Mouse (Mus musculus) right cerebral cortex, postnatal 25 days (tissue): ENCODE data around the gene Mapkap1.

ENCODE experiments used
- DNase-seq: peaks from one replicate; pipeline ENCODE4 v3.0.0; 2022

Gene Mapkap1

DNA sequence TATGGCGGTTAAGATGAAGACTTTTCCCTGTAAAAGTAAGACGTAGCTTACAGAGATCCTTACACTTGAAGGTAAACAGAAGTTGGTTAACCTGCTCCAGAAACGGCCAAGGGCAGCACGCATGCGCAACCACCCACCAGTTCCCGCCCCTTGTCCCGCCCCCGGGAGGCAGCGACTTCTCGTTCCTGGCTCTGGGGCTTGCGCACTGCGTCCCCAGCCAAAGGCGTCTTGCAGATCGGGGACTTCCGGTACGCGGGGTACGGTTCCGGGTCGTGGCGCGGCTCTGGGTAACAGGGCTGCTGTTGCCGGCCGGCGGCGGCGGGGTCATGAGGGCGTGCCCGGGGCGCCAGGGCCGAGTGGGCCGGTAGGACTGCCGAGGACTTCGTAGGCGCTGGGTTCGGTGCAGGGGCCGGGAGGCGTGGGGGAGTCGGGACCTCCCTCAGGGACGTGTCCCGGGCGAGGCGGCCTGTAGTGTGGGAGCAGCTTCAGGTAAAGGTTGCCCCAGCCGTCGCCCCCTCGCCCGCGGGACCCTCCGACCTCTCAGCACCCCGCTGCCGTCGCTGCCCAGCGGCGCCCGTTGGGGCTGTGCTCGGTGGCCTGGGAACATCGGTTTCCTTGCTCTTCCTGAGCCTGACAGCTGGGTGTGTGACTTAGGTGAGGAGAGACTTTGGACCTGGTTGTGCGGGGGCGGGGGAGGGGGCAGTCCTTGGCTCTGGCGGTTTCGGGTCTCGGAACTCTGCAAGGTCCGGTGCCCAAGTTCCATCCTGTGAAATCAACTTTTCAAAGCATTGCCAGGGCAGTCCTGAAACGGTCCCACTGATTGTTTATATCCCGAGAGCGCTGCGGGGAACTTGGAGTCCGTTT, at the start of gene Mapkap1:
TSS of gene Mapkap1 (plus strand) at position 171 of the 864 bp plus-strand sequence.
- peak; percentile 95 for DNase-seq

DNA sequence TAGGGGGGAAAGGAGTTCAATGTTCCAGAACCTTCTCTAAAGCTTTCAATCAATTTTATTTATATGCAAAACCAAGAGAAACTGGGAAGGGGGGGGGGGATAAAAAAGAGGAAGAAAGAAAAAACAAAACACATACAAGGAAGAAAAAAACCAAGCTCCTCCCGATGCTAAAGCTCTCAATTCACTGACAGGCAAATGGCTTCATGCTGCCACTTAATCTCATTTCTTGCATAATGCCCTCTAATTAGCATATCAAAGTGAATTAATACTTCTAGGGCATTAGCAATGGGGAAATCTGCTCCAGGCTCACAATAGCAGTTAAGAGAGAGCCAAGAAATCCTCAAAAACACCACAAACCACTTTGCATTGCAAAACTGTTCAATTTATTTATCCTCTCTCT, 42.9 kb upstream of the Mapkap1 start:
- no peak for DNase-seq

- no peak for DNase-seq
These were observed 39.5 kb upstream of the Mapkap1 start for GRCm38 (mm10) chr2:34367024-34367423.

- no peak for DNase-seq
These were observed 38.2 kb upstream of the Mapkap1 start for GRCm38 (mm10) chr2:34368396-34368795.

- DNase-seq: no peak
These were observed 36.2 kb upstream of the Mapkap1 start for GRCm38 (mm10) chr2:34370349-34370724.

- DNase-seq: peak; percentile 21
These were observed 35.7 kb upstream of the Mapkap1 start for GRCm38 (mm10) chr2:34370725-34371440.

DNA sequence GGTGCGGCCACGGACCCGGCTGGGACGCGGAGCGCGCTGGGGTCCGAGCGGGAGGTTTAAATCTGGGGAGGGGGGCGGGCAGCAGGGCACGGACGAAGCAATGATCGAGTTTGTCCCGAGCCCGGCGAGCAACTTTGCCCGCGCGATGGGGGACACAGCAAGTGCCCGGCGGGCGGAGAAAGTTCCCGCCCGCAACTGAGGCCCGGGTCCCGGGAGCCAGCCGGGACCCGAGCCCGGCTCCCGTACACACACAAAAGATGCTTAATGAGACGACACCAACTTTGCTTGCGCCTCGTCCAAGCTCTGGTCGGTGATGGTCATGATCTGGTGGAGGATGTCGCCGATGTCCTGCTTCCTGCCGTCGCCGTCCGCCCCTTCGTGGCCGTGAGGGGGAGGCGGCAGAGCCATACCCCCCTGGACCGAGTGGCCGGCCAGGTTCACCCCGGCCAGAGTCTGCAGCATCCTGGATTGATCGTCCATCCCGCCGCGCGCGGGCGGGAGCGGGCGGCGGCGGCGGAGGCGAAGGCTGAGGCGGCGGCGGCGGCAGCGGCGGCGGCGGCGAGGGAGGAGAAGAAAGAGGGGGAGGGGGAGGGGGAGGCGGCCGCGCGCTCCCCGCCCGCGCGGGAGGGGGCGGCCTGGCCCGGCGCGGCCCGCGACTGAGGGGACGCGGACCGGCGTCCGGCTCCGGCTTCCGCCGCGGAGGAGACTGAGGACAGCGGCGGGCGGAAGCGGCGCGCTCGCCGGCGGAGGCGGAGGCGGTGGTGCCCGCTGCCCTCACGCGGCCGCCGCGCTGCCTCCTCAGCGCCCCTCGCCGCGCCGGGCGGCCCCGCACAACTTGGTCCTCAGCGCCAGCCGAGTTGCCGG, 34.9 kb upstream of the Mapkap1 start:
- DNase-seq: peak; percentile 38

GRCm38 (mm10) chr2:34372305-34373301, 34.0 kb upstream of the Mapkap1 start, which contains the start of gene Pbx3:
Gene Pbx3 (minus strand): TSS chr2:34373142.
- DNase-seq: peak; percentile 89

DNA sequence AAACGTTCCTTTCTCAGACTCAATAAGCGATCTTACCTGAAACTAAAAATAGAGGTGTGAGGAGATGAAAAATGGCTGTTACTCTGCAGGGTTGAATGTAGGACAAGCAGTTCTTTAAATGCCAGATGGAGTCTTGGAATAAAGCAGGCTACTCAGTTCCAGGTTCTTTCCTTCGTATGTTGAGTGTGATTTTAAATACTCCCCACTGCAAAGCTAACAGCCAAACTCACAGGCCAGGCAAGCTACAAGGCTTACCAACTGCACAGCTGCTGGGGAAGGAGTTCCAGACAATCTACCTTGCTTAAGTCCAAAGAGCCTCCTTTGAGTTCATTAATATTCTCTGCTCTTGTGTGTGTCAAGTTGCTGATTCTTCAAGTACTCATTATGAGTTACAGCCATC, 32.7 kb upstream of the Mapkap1 start:
- DNase-seq: no peak

GRCm38 (mm10) chr2:34374349-34374748, 32.2 kb upstream of the Mapkap1 start:
- DNase-seq: no peak

DNA sequence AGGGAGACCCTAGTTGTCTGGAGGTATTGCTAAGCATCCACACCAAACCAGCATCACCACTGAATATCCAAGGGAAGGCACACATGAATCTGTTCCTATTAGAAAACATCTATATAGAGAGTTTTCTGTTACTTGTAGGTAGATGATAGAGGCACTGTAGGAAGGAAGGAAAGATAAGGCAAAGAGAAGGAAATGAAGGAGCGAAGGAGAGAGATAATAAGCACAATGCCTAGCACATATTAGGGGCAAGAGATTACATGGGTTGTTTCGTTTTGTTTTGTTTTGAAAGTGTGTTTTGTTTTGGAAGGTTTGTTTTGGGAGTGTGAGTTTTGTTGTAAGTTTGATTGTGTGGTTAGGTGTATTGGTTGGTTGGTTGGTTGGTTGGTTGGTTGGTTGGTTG, 27.6 kb upstream of the Mapkap1 start:
- DNase-seq: no peak

GRCm38 (mm10) chr2:34399535-34399934, 7.0 kb upstream of the Mapkap1 start:
- DNase-seq: no peak

DNA sequence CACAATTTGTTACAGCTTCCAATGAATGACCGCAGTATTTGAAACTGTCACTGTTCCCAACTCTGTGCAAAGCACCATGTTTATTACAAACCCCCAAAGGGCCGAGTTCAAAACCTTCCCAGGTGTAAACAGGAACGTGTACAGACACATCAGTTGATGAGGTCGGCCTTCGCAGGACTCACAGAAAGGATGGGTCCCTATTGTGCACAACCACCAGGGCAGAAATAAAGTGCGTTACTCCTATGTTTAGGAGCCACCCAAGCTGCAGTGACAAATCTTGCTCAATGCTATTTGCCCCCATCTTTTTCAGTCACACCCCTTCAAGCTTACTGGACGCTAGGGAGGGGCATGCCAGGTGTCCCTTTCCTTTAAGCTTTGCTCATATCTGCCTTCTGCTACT, 1.0 kb downstream of the Mapkap1 start:
- DNase-seq: no peak

GRCm38 (mm10) chr2:34408341-34408740, 1.8 kb downstream of the Mapkap1 start:
- DNase-seq: no peak

GRCm38 (mm10) chr2:34409741-34410340, 3.3 kb downstream of the Mapkap1 start:
- DNase-seq: no peak

DNA sequence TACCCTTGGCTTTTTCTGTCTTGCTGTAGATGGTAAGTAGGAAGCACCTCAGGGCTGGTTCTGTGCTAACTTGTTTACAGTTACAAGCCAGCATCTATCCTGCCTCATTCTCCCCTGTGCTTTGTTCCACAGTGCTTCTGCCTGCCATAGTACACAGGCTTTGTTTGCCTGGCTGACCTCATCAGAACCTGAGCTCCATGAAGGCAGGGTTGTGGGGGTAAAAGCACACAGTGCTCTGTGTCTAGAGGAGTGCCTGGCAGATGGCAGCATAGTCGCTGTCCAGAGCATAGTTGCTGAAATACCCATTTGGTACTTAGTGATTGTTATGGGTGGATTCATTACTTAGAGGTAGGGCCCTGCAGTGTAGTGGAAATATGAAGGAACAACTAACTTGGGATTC, 13.7 kb downstream of the Mapkap1 start:
- DNase-seq: no peak

DNA sequence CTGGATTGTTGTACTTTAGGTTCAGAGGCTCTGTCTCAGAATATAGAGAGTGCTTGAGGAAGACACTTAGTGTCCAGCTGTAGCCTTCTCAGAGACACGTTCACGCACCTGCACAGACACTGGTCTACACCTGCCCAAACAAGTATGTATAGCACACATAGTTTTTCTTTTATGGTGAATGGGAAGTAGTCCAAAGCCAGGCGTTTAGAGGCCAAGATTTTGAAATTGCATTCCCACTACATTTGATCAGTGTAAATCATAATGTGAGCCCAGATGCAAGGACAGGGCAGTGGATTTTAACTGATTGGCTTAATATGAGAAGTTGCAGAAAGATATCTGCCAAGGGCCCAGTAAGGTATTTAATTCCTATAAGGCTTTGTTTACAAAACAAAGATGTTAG, 17.6 kb downstream of the Mapkap1 start:
- no peak for DNase-seq

- DNase-seq: no peak
These were observed 19.1 kb downstream of the Mapkap1 start for GRCm38 (mm10) chr2:34425573-34426223.

DNA sequence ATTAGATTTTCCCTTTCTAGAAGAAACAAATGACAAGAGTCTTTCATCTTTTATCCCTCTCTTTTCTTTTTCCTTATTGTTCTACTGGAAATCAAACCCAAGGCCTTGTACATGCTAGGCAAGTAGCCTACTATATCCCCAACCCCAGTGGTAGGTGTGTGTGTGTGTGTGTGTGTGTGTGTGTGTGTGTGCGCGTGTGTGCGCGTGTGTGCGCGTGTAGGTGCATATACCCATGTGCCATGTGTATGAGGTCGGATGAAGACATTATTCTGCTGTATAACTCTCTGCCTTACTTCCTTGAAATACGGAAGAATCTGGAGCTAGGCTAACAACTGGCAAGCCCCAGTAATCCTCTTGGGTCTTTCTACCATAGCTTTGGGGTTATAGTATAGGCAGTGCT, 24.1 kb downstream of the Mapkap1 start:
- no peak for DNase-seq

DNA sequence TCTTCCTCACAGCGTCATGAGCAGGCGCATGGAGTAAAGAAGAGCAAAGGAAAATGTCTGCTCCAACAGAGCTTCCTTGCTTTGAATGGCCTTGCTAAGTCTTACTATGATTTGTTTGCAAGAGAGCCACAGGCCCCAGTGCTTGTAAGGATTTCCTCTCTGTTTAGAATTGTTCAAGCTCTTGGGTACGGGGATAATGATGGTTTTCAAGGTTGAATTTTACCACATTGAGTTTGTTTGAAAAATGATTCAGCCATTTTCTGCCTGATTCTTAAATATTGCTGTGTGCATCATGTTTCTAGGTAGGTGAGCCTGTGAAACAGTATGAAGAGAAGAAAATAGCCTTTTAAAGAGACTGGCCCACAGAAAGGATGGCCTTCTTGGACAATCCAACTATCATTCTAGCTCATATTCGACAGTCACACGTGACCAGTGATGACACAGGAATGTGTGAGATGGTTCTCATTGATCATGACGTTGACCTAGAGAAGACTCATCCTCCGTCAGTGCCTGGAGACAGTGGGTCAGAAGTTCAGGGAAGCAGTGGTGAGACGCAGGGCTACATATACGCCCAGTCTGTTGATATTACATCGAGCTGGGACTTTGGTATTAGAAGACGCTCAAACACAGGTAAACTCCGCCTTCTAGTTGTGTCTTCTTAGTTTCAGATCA, 25.3 kb downstream of the Mapkap1 start:
- no peak for DNase-seq
